In genomic region chr5:128852791-128853190, GRCm38 (mm10) we compare ENCODE assay signal across 11 mouse cellular contexts.
DNase-seq lines count a peak whose midpoint lies in the region; ATAC-seq and TF ChIP-seq lines count a peak whose summit lies in the region.
"Had no signal": no experiment of that assay in that cellular context is flagged by ENCODE, and none has a peak within 500 bp of the region (broad histone marks: within the 10 kb centered on the region; RNA-seq: fewer than 3 reads in every experiment).

No protein-coding gene starts in this region.

- H3K9ac ChIP-seq in hindbrain, embryonic 14.5 days, result no peak overlapping the region
- H3K9ac ChIP-seq in hindbrain, embryonic 13.5 days, result no peak overlapping the region
- H3K9ac ChIP-seq in forebrain, embryonic 11.5 days (ENCODE audit: low read length), result no peak overlapping the region

- no peaks in the 10 kb centered on the region for H3K27me3 ChIP-seq in hindbrain, embryonic 14.5 days (ENCODE audit: control insufficient read depth, insufficient read depth, low read length)
- no peaks in the 10 kb centered on the region for H3K27me3 ChIP-seq in hindbrain, embryonic 13.5 days
- H3K27me3 ChIP-seq in myocyte (ENCODE audit: control insufficient read depth, insufficient read depth, insufficient read length), result no peaks in the 10 kb centered on the region
- no peaks in the 10 kb centered on the region for H3K27me3 ChIP-seq in forebrain, embryonic 11.5 days (ENCODE audit: control insufficient read depth, insufficient read depth, low read length)

- ATAC-seq in hindbrain, embryonic 14.5 days (ENCODE audit: low FRiP score), result no peak
- no peak for ATAC-seq in hindbrain, embryonic 13.5 days (ENCODE audit: low FRiP score)
- ATAC-seq in forebrain, embryonic 11.5 days (replicated peaks; ENCODE audit: low FRiP score), result no peak

- no peaks in the 10 kb centered on the region for H3K36me3 ChIP-seq in hindbrain, embryonic 14.5 days (replicated peaks; ENCODE audit: control insufficient read depth, insufficient read depth)
- H3K36me3 ChIP-seq in hindbrain, embryonic 13.5 days, result no peaks in the 10 kb centered on the region
- H3K36me3 ChIP-seq in myocyte (ENCODE audit: control insufficient read depth, insufficient read depth), result no peaks in the 10 kb centered on the region
- H3K36me3 ChIP-seq in forebrain, embryonic 11.5 days (ENCODE audit: control insufficient read depth, insufficient read depth, low read length), result no peaks in the 10 kb centered on the region

- H3ac ChIP-seq in myocyte (ENCODE audit: control insufficient read depth, insufficient read length), result no peak overlapping the region

- H3K4me3 ChIP-seq in hindbrain, embryonic 14.5 days (replicated peaks; ENCODE audit: low read length), result no peak overlapping the region
- no peak overlapping the region for H3K4me3 ChIP-seq in hindbrain, embryonic 13.5 days
- H3K4me3 ChIP-seq in myocyte, result no peak overlapping the region
- no peak overlapping the region for H3K4me3 ChIP-seq in forebrain, embryonic 11.5 days (ENCODE audit: low read depth, low read length)

- no peaks in the 10 kb centered on the region for H3K4me1 ChIP-seq in hindbrain, embryonic 14.5 days (replicated peaks; ENCODE audit: control insufficient read depth, insufficient read depth, low read length)
- H3K4me1 ChIP-seq in hindbrain, embryonic 13.5 days (replicated peaks), result no peaks in the 10 kb centered on the region
- no peaks in the 10 kb centered on the region for H3K4me1 ChIP-seq in forebrain, embryonic 11.5 days (replicated peaks; ENCODE audit: control insufficient read depth, insufficient read depth, low read length)

- H3K79me2 ChIP-seq in myocyte (ENCODE audit: control insufficient read depth, insufficient read depth), result no peaks in the 10 kb centered on the region

- no peak overlapping the region for H3K27ac ChIP-seq in hindbrain, embryonic 14.5 days
- no peak overlapping the region for H3K27ac ChIP-seq in hindbrain, embryonic 13.5 days
- no peak overlapping the region for H3K27ac ChIP-seq in forebrain, embryonic 11.5 days (ENCODE audit: low read depth, low read length)

- H3K9me3 ChIP-seq in hindbrain, embryonic 14.5 days (ENCODE audit: control insufficient read depth, low read length), result no peaks in the 10 kb centered on the region
- H3K9me3 ChIP-seq in hindbrain, embryonic 13.5 days, result no peaks in the 10 kb centered on the region
- H3K9me3 ChIP-seq in forebrain, embryonic 11.5 days (ENCODE audit: control insufficient read depth, low read length), result no peaks in the 10 kb centered on the region

- H3K4me2 ChIP-seq in hindbrain, embryonic 14.5 days (replicated peaks), result no peak overlapping the region
- H3K4me2 ChIP-seq in hindbrain, embryonic 13.5 days, result no peak overlapping the region
- H3K4me2 ChIP-seq in myocyte (ENCODE audit: low read depth), result no peak overlapping the region
- H3K4me2 ChIP-seq in forebrain, embryonic 11.5 days (ENCODE audit: low read depth, low read length, severe bottlenecking), result no peak overlapping the region

- WGBS in hindbrain, embryonic 14.5 days, result 71% methylated on average over 6 of the region's 6 CpGs
- 66% methylated on average over 6 of the region's 6 CpGs for WGBS in hindbrain, embryonic 13.5 days
- 67% methylated on average over 6 of the region's 6 CpGs for WGBS in forebrain, embryonic 11.5 days

- peak; percentile 37 for DNase-seq in hindbrain, embryonic 14.5 days (ENCODE audit: low spot score)
- peak; percentile 38 for DNase-seq in retina, embryonic 14.5 days (ENCODE audit: low spot score)
- DNase-seq in retina, postnatal 1 day, result no peak
- DNase-seq in forelimb bud, embryonic 11.5 days (ENCODE audit: low read depth, low spot score), result peak; percentile 49
- DNase-seq in urinary bladder, postnatal 36 days (ENCODE audit: low spot score in 2 of 2), result no peak
- no peak for DNase-seq in forebrain, embryonic 11.5 days (ENCODE audit: low spot score)
- DNase-seq: adrenal gland, postnatal 25 days; cerebellum, postnatal 25 days; heart, adult 18-20 months had no signal

- no peak for TF ChIP-seq POLR2A in myocyte (IDR thresholded peaks at IDR 0.05; ENCODE audit: insufficient read length, low read depth)

TF ChIP-seq in myocyte, 11 proteins besides CTCF, POLR2A, EP300 and RAD21:
- TF ChIP-seq REST (IDR thresholded peaks at IDR 0.05; ENCODE audit: insufficient read depth, insufficient read length) (peak; percentile 48), SRF (IDR thresholded peaks at IDR 0.05; ENCODE audit: control insufficient read depth, insufficient read length, low read depth) (no peak)

Comparison
In these comparisons a context has a peak if more than half of its experiments do, and no peak if none do; other contexts are left out.
1. DNase-seq: peak in hindbrain, embryonic 14.5 days (single experiment), retina, embryonic 14.5 days (single experiment) and forelimb bud, embryonic 11.5 days (single experiment); none in retina, postnatal 1 day (single experiment), urinary bladder, postnatal 36 days (0 of 2) and forebrain, embryonic 11.5 days (single experiment).